Mouse (Mus musculus) embryonic facial prominence, embryonic 10.5 days (tissue): ENCODE results near the gene Ldlrad3. TPM values are rescaled to one million over a fixed set of nuclear protein-coding genes. Genes with fewer than 3 reads are reported as not detected.
A peak's percentile ranks its signal among the peaks of the same experiment; 100 is the strongest.

Experiments
- DNase-seq: peaks from one replicate; pipeline ENCODE4 v3.0.0-alpha.2; 2017; ENCODE audit warnings: low spot score
- H3K27ac ChIP-seq: fragments of 300-500 bp; sonication (generic); replicated peaks from 2 replicates; pipeline ENCODE4 v1.5.1; 2016; ENCODE audit warnings: mild to moderate bottlenecking
- H3K27me3 ChIP-seq: fragments of 300-500 bp; sonication (generic); replicated peaks from 2 replicates; pipeline ENCODE4 v1.6.1; 2016; ENCODE audit warnings: low read depth, mild to moderate bottlenecking; ENCODE audit not compliant: poor library complexity, severe bottlenecking
- H3K36me3 ChIP-seq: fragments of 300-500 bp; sonication (generic); replicated peaks from 2 replicates; pipeline ENCODE4 v1.6.1; 2016; ENCODE audit warnings: mild to moderate bottlenecking, moderate library complexity
- H3K4me1 ChIP-seq: fragments of 300-500 bp; sonication (generic); 2 replicates; pipeline ENCODE4 v1.6.1; 2016
- H3K4me3 ChIP-seq: fragments of 300-500 bp; sonication (generic); 2 replicates; pipeline ENCODE4 v1.5.1; 2016; ENCODE audit warnings: mild to moderate bottlenecking, moderate library complexity
- H3K9me3 ChIP-seq: fragments of 300-500 bp; sonication (generic); 2 replicates; pipeline ENCODE4 v1.6.1; 2016; ENCODE audit warnings: mild to moderate bottlenecking
- WGBS: fragments of 180-500 bp; shearing (Covaris S2); methylation state at CpG from one replicate; pipeline ENCODE4 v1.1.7; 2016; 5-methylcytosine and 5-hydroxymethylcytosine counted together
- polyA plus RNA-seq: library from polyadenylated mRNA; unstranded; fragments of >200 nt; fragmentation: Nextera tagmentation; extraction: Ambion mirVana; gene quantifications from 2 replicates; pipeline ENCODE4 v1.2.1, GENCODE M21; 2016

Gene Ldlrad3
- polyA plus RNA-seq, 1 experiment from 2014 or later: 56.5 TPM

GRCm38 (mm10) chr2:102052353-102052752 lies 133.8 kb downstream of the Ldlrad3 start:
- WGBS: 90% methylated on average over 6 of the region's 6 CpGs
- Histone ChIP-seq H3K27me3 (no peaks in the 10 kb centered on the region), H3K9me3 (no peaks in the 10 kb centered on the region), H3K36me3 (peaks cover 42% of the 10 kb centered on the region), H3K4me3 (no peak overlapping the region), H3K27ac (no peak overlapping the region), H3K4me1 (peaks cover 40% of the 10 kb centered on the region)
- DNase-seq: no peak

GRCm38 (mm10) chr2:102049866-102050550 lies 136.2 kb downstream of the Ldlrad3 start:
- Histone ChIP-seq H3K27me3 (no peaks in the 10 kb centered on the region), H3K36me3 (peaks cover 35% of the 10 kb centered on the region), H3K9me3 (no peaks in the 10 kb centered on the region), H3K27ac (0 out of 2 replicates have a peak overlapping the region, but pooled peaks have one; percentile 10), H3K4me1 (peaks cover 35% of the 10 kb centered on the region), H3K4me3 (no peak overlapping the region)
- 58% methylated on average over 10 of the region's 10 CpGs for WGBS
- DNase-seq: no peak

GRCm38 (mm10) chr2:102048296-102049175 lies 137.6 kb downstream of the Ldlrad3 start:
- no peak for DNase-seq
- no peaks in the 10 kb centered on the region for H3K9me3 ChIP-seq
- H3K36me3 ChIP-seq: peaks cover 25% of the 10 kb centered on the region
- no peak overlapping the region for H3K4me3 ChIP-seq
- peaks cover 35% of the 10 kb centered on the region for H3K4me1 ChIP-seq
- H3K27ac ChIP-seq: no peak overlapping the region
- 72% methylated on average over 16 of the region's 16 CpGs for whole genome bisulfite sequencing
- no peaks in the 10 kb centered on the region for H3K27me3 ChIP-seq

- WGBS: 93% methylated on average over 7 of the region's 7 CpGs
These were observed 139.7 kb downstream of the Ldlrad3 start for GRCm38 (mm10) chr2:102046481-102046880.

GRCm38 (mm10) chr2:102040456-102040855 lies 145.7 kb downstream of the Ldlrad3 start:
- Histone ChIP-seq H3K27ac (no peak overlapping the region), H3K36me3 (peaks cover 3% of the 10 kb centered on the region; the same call in 1 of the 2 replicates), H3K4me3 (no peak overlapping the region), H3K9me3 (no peaks in the 10 kb centered on the region), H3K27me3 (no peaks in the 10 kb centered on the region), H3K4me1 (peaks cover 26% of the 10 kb centered on the region)
- WGBS: 96% methylated on average over 5 of the region's 5 CpGs
- no peak for DNase-seq

More at GRCm38 (mm10) chr2:102046481-102046880, 139.7 kb downstream of the Ldlrad3 start:
- Histone ChIP-seq H3K36me3 (peaks cover 22% of the 10 kb centered on the region), H3K27me3 (no peaks in the 10 kb centered on the region), H3K4me1 (peaks cover 35% of the 10 kb centered on the region), H3K4me3 (no peak overlapping the region), H3K27ac (no peak overlapping the region), H3K9me3 (no peaks in the 10 kb centered on the region)
- no peak for DNase-seq

- 78% methylated on average over 2 of the region's 2 CpGs for WGBS
- DNase-seq: no peak
- Histone ChIP-seq H3K4me3 (no peak overlapping the region), H3K4me1 (peaks cover 26% of the 10 kb centered on the region), H3K27me3 (no peaks in the 10 kb centered on the region), H3K27ac (no peak overlapping the region), H3K36me3 (peaks cover 3% of the 10 kb centered on the region; the same call in 1 of the 2 replicates), H3K9me3 (no peaks in the 10 kb centered on the region)
These were observed 146.2 kb downstream of the Ldlrad3 start for GRCm38 (mm10) chr2:102040011-102040410.

GRCm38 (mm10) chr2:102038895-102039667 lies 147.1 kb downstream of the Ldlrad3 start:
- no peak for DNase-seq
- Histone ChIP-seq H3K4me3 (no peak overlapping the region), H3K27me3 (no peaks in the 10 kb centered on the region), H3K27ac (no peak overlapping the region), H3K36me3 (peaks cover 3% of the 10 kb centered on the region; the same call in 1 of the 2 replicates), H3K9me3 (no peaks in the 10 kb centered on the region), H3K4me1 (peaks cover 26% of the 10 kb centered on the region)
- 91% methylated on average over 7 of the region's 7 CpGs for WGBS

- H3K27me3 ChIP-seq: no peaks in the 10 kb centered on the region
- H3K4me1 ChIP-seq: peaks cover 31% of the 10 kb centered on the region
- no peak overlapping the region for H3K4me3 ChIP-seq
- H3K9me3 ChIP-seq: no peaks in the 10 kb centered on the region
- 73% methylated on average over 10 of the region's 10 CpGs for WGBS
- H3K27ac ChIP-seq: no peak overlapping the region
- H3K36me3 ChIP-seq: peaks cover 3% of the 10 kb centered on the region; the same call in 1 of the 2 replicates
- DNase-seq: no peak
These were observed 147.8 kb downstream of the Ldlrad3 start for GRCm38 (mm10) chr2:102038229-102038894.

GRCm38 (mm10) chr2:102036665-102037511 lies 149.3 kb downstream of the Ldlrad3 start:
- H3K27ac ChIP-seq: peak overlapping the region; percentile 67; the same call in 1 of the 2 replicates
- DNase-seq: no peak
- 81% methylated on average over 18 of the region's 18 CpGs for WGBS

GRCm38 (mm10) chr2:102034513-102034879 lies 151.7 kb downstream of the Ldlrad3 start:
- Histone ChIP-seq H3K4me1 (peaks cover 26% of the 10 kb centered on the region), H3K4me3 (no peak overlapping the region), H3K9me3 (no peaks in the 10 kb centered on the region), H3K27ac (no peak overlapping the region), H3K27me3 (no peaks in the 10 kb centered on the region), H3K36me3 (no peaks in the 10 kb centered on the region)
- WGBS: 92% methylated on average over 11 of the region's 11 CpGs
- no peak for DNase-seq

More at GRCm38 (mm10) chr2:102036665-102037511, 149.3 kb downstream of the Ldlrad3 start:
- H3K36me3 ChIP-seq: no peaks in the 10 kb centered on the region; the same call in 1 of the 2 replicates
- H3K4me1 ChIP-seq: peaks cover 31% of the 10 kb centered on the region
- H3K9me3 ChIP-seq: no peaks in the 10 kb centered on the region
- no peaks in the 10 kb centered on the region for H3K27me3 ChIP-seq
- H3K4me3 ChIP-seq: no peak overlapping the region

- Histone ChIP-seq H3K27me3 (no peaks in the 10 kb centered on the region), H3K4me1 (peaks cover 26% of the 10 kb centered on the region), H3K27ac (no peak overlapping the region), H3K36me3 (no peaks in the 10 kb centered on the region), H3K9me3 (no peaks in the 10 kb centered on the region), H3K4me3 (no peak overlapping the region)
- DNase-seq: no peak
- WGBS: 76% methylated on average over 9 of the region's 9 CpGs
These were observed 152.2 kb downstream of the Ldlrad3 start for GRCm38 (mm10) chr2:102033818-102034512.
